Mouse (Mus musculus) midbrain, embryonic 12.5 days (tissue): Measurements from ENCODE around the gene Asxl1. TPM values are rescaled to one million over a fixed set of nuclear protein-coding genes. Genes with fewer than 3 reads are reported as not detected.

Experiments used
- ATAC-seq: fragments of 200-750 bp; cut with Nextera tagmentation; 2 replicates; pipeline ENCODE4 v1.8.0; 2017; ENCODE audit warnings: low read depth, moderate TSS enrichment, moderate library complexity; ENCODE audit not compliant: low FRiP score
- H3K27ac ChIP-seq: fragments of 300-500 bp; sonication (generic); replicated peaks from 2 replicates; pipeline ENCODE4 v1.5.1; 2016; ENCODE audit warnings: mild to moderate bottlenecking
- H3K27me3 ChIP-seq: fragments of 300-500 bp; sonication (generic); 2 replicates; pipeline ENCODE4 v1.6.1; 2016; ENCODE audit warnings: mild to moderate bottlenecking
- H3K36me3 ChIP-seq: fragments of 300-500 bp; sonication (generic); 2 replicates; pipeline ENCODE4 v1.6.1; 2016
- H3K4me1 ChIP-seq: fragments of 300-500 bp; sonication (generic); 2 replicates; pipeline ENCODE4 v1.6.1; 2016
- H3K4me2 ChIP-seq: fragments of 300-500 bp; sonication (generic); replicated peaks from 2 replicates; pipeline ENCODE4 v1.6.1; 2016; ENCODE audit warnings: mild to moderate bottlenecking, moderate library complexity
- H3K4me3 ChIP-seq: fragments of 300-500 bp; sonication (generic); 2 replicates; pipeline ENCODE4 v1.5.1; 2016; ENCODE audit warnings: mild to moderate bottlenecking
- H3K9ac ChIP-seq: fragments of 300-500 bp; sonication (generic); replicated peaks from 2 replicates; pipeline ENCODE4 v1.6.1; 2016; ENCODE audit warnings: mild to moderate bottlenecking, moderate library complexity
- H3K9me3 ChIP-seq: fragments of 300-500 bp; sonication (generic); 2 replicates; pipeline ENCODE4 v1.6.1; 2016; ENCODE audit warnings: mild to moderate bottlenecking
- WGBS: fragments of 180-500 bp; shearing (Covaris S2); methylation state at CpG from one replicate; pipeline ENCODE4 v1.1.7; 2016; 5-methylcytosine and 5-hydroxymethylcytosine counted together
- polyA plus RNA-seq: library from polyadenylated mRNA; unstranded; fragments of >200 nt; fragmentation: Nextera tagmentation; extraction: Ambion mirVana; gene quantifications from 2 replicates; pipeline ENCODE4 v1.2.1, GENCODE M21; 2016

Gene Asxl1
- polyA plus RNA-seq, 1 experiment from 2014 or later, result 18.2 TPM

DNA sequence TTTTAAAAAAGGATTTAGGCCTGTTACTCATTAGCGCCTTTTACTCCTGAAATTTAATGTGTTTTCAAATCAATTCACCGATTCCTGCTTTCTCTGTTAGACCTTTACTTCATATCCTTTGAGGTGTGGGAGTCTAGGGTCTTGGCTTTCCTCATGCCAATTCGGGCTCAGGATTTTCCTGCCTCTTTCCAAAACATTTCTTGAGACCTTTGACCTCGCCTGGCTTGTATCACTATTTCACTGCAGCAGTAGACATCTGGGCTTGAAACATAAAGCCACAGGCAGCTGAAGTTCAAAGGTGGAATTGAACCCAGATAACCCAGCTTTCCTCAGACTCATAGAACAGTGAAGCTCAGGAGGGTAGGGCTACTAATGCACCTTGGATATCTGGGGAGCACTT lies 100.8 kb downstream of the Asxl1 start:
- no peak overlapping the region for H3K4me3 ChIP-seq
- peak overlapping the region; percentile 94; the same call in 1 of the 2 replicates for H3K4me2 ChIP-seq
- H3K27ac ChIP-seq, result no peak overlapping the region
- no peaks in the 10 kb centered on the region for H3K9me3 ChIP-seq
- no peaks in the 10 kb centered on the region for H3K36me3 ChIP-seq
- H3K4me1 ChIP-seq, result peaks cover 23% of the 10 kb centered on the region
- H3K27me3 ChIP-seq, result peaks cover 5% of the 10 kb centered on the region; the same call in 1 of the 2 replicates
- H3K9ac ChIP-seq, result no peak overlapping the region
- 26% methylated on average over 4 of the region's 4 CpGs for WGBS
- ATAC-seq, result no peak

DNA sequence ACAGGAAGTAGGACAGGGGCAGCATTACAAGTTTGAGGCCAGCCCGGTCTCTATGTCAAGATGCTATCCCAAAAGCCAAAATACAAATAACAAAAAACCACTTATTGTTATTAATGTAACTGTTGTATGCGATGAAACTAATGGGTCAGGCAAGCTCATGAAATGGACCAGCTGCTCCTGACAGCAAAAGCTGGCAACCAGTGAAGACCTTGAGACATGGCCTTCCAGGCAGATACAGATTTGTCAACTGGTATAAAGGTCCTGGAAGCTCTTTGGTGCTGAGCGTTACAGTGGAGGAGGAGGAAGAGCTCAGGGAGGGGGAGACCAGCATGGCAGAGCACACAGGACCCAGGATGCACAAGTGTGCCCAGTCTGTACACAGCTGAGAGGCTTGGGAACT lies 102.1 kb downstream of the Asxl1 start:
- 87% methylated on average over 3 of the region's 3 CpGs for WGBS
- no peaks in the 10 kb centered on the region for H3K9me3 ChIP-seq
- H3K4me1 ChIP-seq, result peaks cover 11% of the 10 kb centered on the region
- H3K36me3 ChIP-seq, result no peaks in the 10 kb centered on the region
- H3K9ac ChIP-seq, result no peak overlapping the region
- ATAC-seq, result no peak
- peaks cover 5% of the 10 kb centered on the region; the same call in 1 of the 2 replicates for H3K27me3 ChIP-seq
- H3K27ac ChIP-seq, result no peak overlapping the region
- H3K4me2 ChIP-seq, result no peak overlapping the region
- H3K4me3 ChIP-seq, result no peak overlapping the region

DNA sequence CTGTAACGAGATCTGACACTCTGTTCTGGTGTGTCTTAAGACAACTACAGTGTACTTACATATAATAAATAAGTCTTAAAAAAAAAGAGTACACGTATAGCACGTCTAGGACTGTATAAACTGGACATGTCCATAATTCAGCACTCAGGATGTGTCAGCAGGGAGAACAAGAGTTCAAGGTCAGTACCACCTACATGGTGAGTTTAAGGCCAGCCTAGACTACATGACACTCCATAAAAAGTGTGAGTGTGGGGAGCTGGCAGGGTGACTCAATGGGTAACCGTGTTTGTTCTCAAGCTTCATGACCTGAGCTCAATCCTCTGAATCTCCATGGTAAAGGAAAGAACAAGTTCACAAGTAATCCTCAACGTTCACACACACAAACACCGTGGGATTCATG lies 102.9 kb downstream of the Asxl1 start:
- H3K9ac ChIP-seq, result no peak overlapping the region
- no peaks in the 10 kb centered on the region for H3K36me3 ChIP-seq
- WGBS, result 85% methylated on average over 6 of the region's 6 CpGs
- no peak overlapping the region for H3K27ac ChIP-seq
- H3K4me2 ChIP-seq, result no peak overlapping the region
- H3K27me3 ChIP-seq, result peaks cover 5% of the 10 kb centered on the region; the same call in 1 of the 2 replicates
- no peak for ATAC-seq
- H3K4me1 ChIP-seq, result peaks cover 5% of the 10 kb centered on the region; the same call in 1 of the 2 replicates
- no peak overlapping the region for H3K4me3 ChIP-seq
- H3K9me3 ChIP-seq, result no peaks in the 10 kb centered on the region

Other genes starting within 250 kb of the Asxl1 start
- 1.8 and 2.4 TPM in 2 replicates for gene Hck, start 237.4 kb upstream of the Asxl1 start, polyA plus RNA-seq
- 84.0 and 90.2 TPM in 2 replicates for gene Tm9sf4, start 184.5 kb upstream of the Asxl1 start, polyA plus RNA-seq
- 10.4 and 11.7 TPM in 2 replicates for gene Tspyl3, start 120.4 kb upstream of the Asxl1 start, polyA plus RNA-seq
- 20.4 and 23.7 TPM in 2 replicates for gene Plagl2, start 104.4 kb upstream of the Asxl1 start, polyA plus RNA-seq
- 6.2 and 6.4 TPM in 2 replicates for gene Pofut1, start 104.3 kb upstream of the Asxl1 start, polyA plus RNA-seq
- gene Kif3b, start 54.4 kb upstream of the Asxl1 start, polyA plus RNA-seq, result 12.4 and 12.5 TPM in 2 replicates
- gene 4930404H24Rik, start 147.0 kb downstream of the Asxl1 start, polyA plus RNA-seq, result not detected in 2 replicates
- 31.8 and 32.7 TPM in 2 replicates for gene Nol4l, start 184.1 kb downstream of the Asxl1 start, polyA plus RNA-seq